Mouse (Mus musculus): ENCODE measurements around the gene Olfr1231. TPM values are rescaled to one million over a fixed set of nuclear protein-coding genes. Genes with fewer than 3 reads are reported as not detected.

Gene Olfr1231
- polyA plus RNA-seq (2015; fragmentation: Nextera tagmentation; extraction: Ambion mirVana) = not detected in 2 replicates

GRCm38 (mm10) chr2:89306974-89307373 lies at the start of gene Olfr1231:
Gene Olfr1231 (minus strand): TSS chr2:89307074.
- Histone ChIP-seq H3K9me3 (ENCODE audit: control insufficient read depth, low read length) (no peaks in the 10 kb centered on the region), H3K27ac (ENCODE audit: low read depth, low read length) (no peak within 1 kb of the TSS), H3K36me3 (ENCODE audit: control insufficient read depth, insufficient read depth, low read length) (no peaks in the 10 kb centered on the region), H3K4me3 (ENCODE audit: low read length) (no peak within 1 kb of the TSS), H3K9ac (ENCODE audit: low read depth, low read length) (no peak within 1 kb of the TSS), H3K27me3 (replicated peaks; ENCODE audit: control insufficient read depth, insufficient read depth, low read length) (no peaks in the 10 kb centered on the region), H3K4me2 (ENCODE audit: low read length) (no peak within 1 kb of the TSS), H3K4me1 (ENCODE audit: control insufficient read depth, insufficient read depth, low read depth, low read length) (no peaks in the 10 kb centered on the region)
- ATAC-seq = no peak
- 70% methylated on average over 2 of the region's 2 CpGs for WGBS

- no peak for ATAC-seq
These were observed 35.4 kb upstream of the Olfr1231 start, which contains the start of gene Olfr1233 for GRCm38 (mm10) chr2:89342298-89342697. Gene Olfr1233 (minus strand): TSS chr2:89342398.

DNA sequence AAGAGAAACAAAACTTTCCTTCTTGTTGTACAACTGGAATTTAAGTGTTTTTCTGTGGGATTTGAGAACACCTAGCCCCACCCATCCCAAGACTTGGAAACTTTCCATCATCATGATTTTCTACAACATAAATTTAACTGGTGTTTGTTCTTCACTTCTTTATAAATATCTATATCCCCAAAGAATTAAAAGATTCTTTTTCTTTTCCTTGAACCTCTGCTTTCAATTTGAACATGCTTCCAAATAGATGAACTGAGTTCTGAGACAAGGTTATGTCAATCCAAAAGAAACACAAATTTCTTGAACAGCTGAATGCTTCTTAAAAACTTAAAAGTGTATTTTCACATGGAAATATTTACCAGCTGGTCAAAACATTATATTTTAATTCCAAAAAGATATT lies 22.7 kb upstream of the Olfr1231 start, which contains the start of gene Olfr1232:
Gene Olfr1232, minus strand, starts transcription at position 101 of the 400 bp plus-strand sequence.
- H3K4me1 ChIP-seq (ENCODE audit: control insufficient read depth, insufficient read depth, low read depth, low read length) = no peaks in the 10 kb centered on the region
- H3K36me3 ChIP-seq (ENCODE audit: control insufficient read depth, insufficient read depth, low read length) = no peaks in the 10 kb centered on the region
- no peaks in the 10 kb centered on the region for H3K27me3 ChIP-seq (replicated peaks; ENCODE audit: control insufficient read depth, insufficient read depth, low read length)
- H3K27ac ChIP-seq (ENCODE audit: low read depth, low read length) = no peak within 1 kb of the TSS
- H3K4me3 ChIP-seq (ENCODE audit: low read length) = no peak within 1 kb of the TSS
- H3K4me2 ChIP-seq (ENCODE audit: low read length) = no peak within 1 kb of the TSS
- no peak for ATAC-seq
- no peaks in the 10 kb centered on the region for H3K9me3 ChIP-seq (ENCODE audit: control insufficient read depth, low read length)
- no peak within 1 kb of the TSS for H3K9ac ChIP-seq (ENCODE audit: low read depth, low read length)

More at GRCm38 (mm10) chr2:89342298-89342697, 35.4 kb upstream of the Olfr1231 start, which contains the start of gene Olfr1233:
- no peak within 1 kb of the TSS for H3K4me2 ChIP-seq (ENCODE audit: low read length)
- no peaks in the 10 kb centered on the region for H3K4me1 ChIP-seq (ENCODE audit: control insufficient read depth, insufficient read depth, low read depth, low read length)
- H3K36me3 ChIP-seq (ENCODE audit: control insufficient read depth, insufficient read depth, low read length) = no peaks in the 10 kb centered on the region
- H3K9ac ChIP-seq (ENCODE audit: low read depth, low read length) = no peak within 1 kb of the TSS
- no peak within 1 kb of the TSS for H3K27ac ChIP-seq (ENCODE audit: low read depth, low read length)
- no peaks in the 10 kb centered on the region for H3K9me3 ChIP-seq (ENCODE audit: control insufficient read depth, low read length)
- H3K4me3 ChIP-seq (ENCODE audit: low read length) = no peak within 1 kb of the TSS
- H3K27me3 ChIP-seq (replicated peaks; ENCODE audit: control insufficient read depth, insufficient read depth, low read length) = no peaks in the 10 kb centered on the region

GRCm38 (mm10) chr2:89297168-89297567 lies 9.7 kb downstream of the Olfr1231 start, which contains the start of gene Olfr1230:
Gene Olfr1230 (minus strand): TSS chr2:89297268.
- no peak within 1 kb of the TSS for H3K9ac ChIP-seq (ENCODE audit: low read depth, low read length)
- no peaks in the 10 kb centered on the region for H3K4me1 ChIP-seq (ENCODE audit: control insufficient read depth, insufficient read depth, low read depth, low read length)
- no peak within 1 kb of the TSS for H3K4me3 ChIP-seq (ENCODE audit: low read length)
- H3K4me2 ChIP-seq (ENCODE audit: low read length) = no peak within 1 kb of the TSS
- no peaks in the 10 kb centered on the region for H3K9me3 ChIP-seq (ENCODE audit: control insufficient read depth, low read length)
- no peaks in the 10 kb centered on the region for H3K27me3 ChIP-seq (replicated peaks; ENCODE audit: control insufficient read depth, insufficient read depth, low read length)
- 85% methylated on average over 1 of the region's 1 CpGs for WGBS
- no peak within 1 kb of the TSS for H3K27ac ChIP-seq (ENCODE audit: low read depth, low read length)
- no peaks in the 10 kb centered on the region for H3K36me3 ChIP-seq (ENCODE audit: control insufficient read depth, insufficient read depth, low read length)
- ATAC-seq = no peak

DNA sequence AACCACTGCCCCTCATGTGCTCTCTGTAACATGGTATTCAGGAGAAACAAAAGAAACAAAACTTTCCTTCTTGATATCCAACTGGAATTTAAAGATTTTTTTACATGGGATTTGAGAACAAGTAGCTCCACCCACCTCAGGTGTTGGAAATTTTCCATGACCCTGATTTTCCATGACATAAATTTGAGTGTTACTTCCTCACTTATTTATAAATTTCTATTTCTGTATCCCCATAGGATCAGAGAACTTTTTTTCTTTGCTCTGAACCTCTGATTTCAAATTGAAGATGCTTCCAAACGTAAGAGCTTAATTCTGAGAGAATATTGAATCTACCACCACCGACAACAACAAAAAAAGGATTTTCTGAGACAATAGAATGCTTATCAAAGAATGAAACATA lies 19.0 kb downstream of the Olfr1231 start, which contains the start of gene Olfr1229:
Gene Olfr1229, minus strand, starts transcription at position 101 of the 400 bp plus-strand sequence.
- no peak for ATAC-seq
- Histone ChIP-seq H3K36me3 (ENCODE audit: control insufficient read depth, insufficient read depth, low read length) (no peaks in the 10 kb centered on the region), H3K4me1 (ENCODE audit: control insufficient read depth, insufficient read depth, low read depth, low read length) (no peaks in the 10 kb centered on the region), H3K9ac (ENCODE audit: low read depth, low read length) (no peak within 1 kb of the TSS), H3K27me3 (replicated peaks; ENCODE audit: control insufficient read depth, insufficient read depth, low read length) (no peaks in the 10 kb centered on the region), H3K4me3 (ENCODE audit: low read length) (no peak within 1 kb of the TSS), H3K27ac (ENCODE audit: low read depth, low read length) (no peak within 1 kb of the TSS), H3K4me2 (ENCODE audit: low read length) (no peak within 1 kb of the TSS), H3K9me3 (ENCODE audit: control insufficient read depth, low read length) (no peaks in the 10 kb centered on the region)
- WGBS = 84% methylated on average over 2 of the region's 2 CpGs

GRCm38 (mm10) chr2:89253962-89254361 lies 52.9 kb downstream of the Olfr1231 start, which contains the start of gene Olfr1228:
Gene Olfr1228 (minus strand): TSS chr2:89254062.
- Histone ChIP-seq H3K36me3 (ENCODE audit: control insufficient read depth, insufficient read depth, low read length) (no peaks in the 10 kb centered on the region), H3K27me3 (replicated peaks; ENCODE audit: control insufficient read depth, insufficient read depth, low read length) (no peaks in the 10 kb centered on the region), H3K4me3 (ENCODE audit: low read length) (no peak within 1 kb of the TSS), H3K4me2 (ENCODE audit: low read length) (no peak within 1 kb of the TSS), H3K9ac (ENCODE audit: low read depth, low read length) (no peak within 1 kb of the TSS), H3K27ac (ENCODE audit: low read depth, low read length) (no peak within 1 kb of the TSS), H3K9me3 (ENCODE audit: control insufficient read depth, low read length) (no peaks in the 10 kb centered on the region), H3K4me1 (ENCODE audit: control insufficient read depth, insufficient read depth, low read depth, low read length) (no peaks in the 10 kb centered on the region)
- ATAC-seq = no peak

Other genes with a start within 250 kb of the Olfr1231 start
- gene Olfr1218, start 245.9 kb downstream of the Olfr1231 start, polyA plus RNA-seq (2015; fragmentation: Nextera tagmentation; extraction: Ambion mirVana) = not detected in 2 replicates
- not detected in 2 replicates for gene Olfr1219, start 223.6 kb downstream of the Olfr1231 start, polyA plus RNA-seq (2015; fragmentation: Nextera tagmentation; extraction: Ambion mirVana)
- gene Olfr1220, start 200.2 kb downstream of the Olfr1231 start, polyA plus RNA-seq (2015; fragmentation: Nextera tagmentation; extraction: Ambion mirVana) = not detected in 2 replicates
- not detected in 2 replicates for gene Olfr1221, start 189.8 kb downstream of the Olfr1231 start, polyA plus RNA-seq (2015; fragmentation: Nextera tagmentation; extraction: Ambion mirVana)
- gene Olfr1222, start 174.0 kb downstream of the Olfr1231 start, polyA plus RNA-seq (2015; fragmentation: Nextera tagmentation; extraction: Ambion mirVana) = not detected in 2 replicates
- gene Olfr1223, start 155.5 kb downstream of the Olfr1231 start, polyA plus RNA-seq (2015; fragmentation: Nextera tagmentation; extraction: Ambion mirVana) = not detected in 2 replicates
- gene Olfr1224-ps1, start 143.0 kb downstream of the Olfr1231 start, polyA plus RNA-seq (2015; fragmentation: Nextera tagmentation; extraction: Ambion mirVana) = not detected in 2 replicates
- gene Olfr1225, start 132.4 kb downstream of the Olfr1231 start, polyA plus RNA-seq (2015; fragmentation: Nextera tagmentation; extraction: Ambion mirVana) = not detected in 2 replicates
- not detected in 2 replicates for gene Olfr1226, start 107.0 kb downstream of the Olfr1231 start, polyA plus RNA-seq (2015; fragmentation: Nextera tagmentation; extraction: Ambion mirVana)
- not detected in 2 replicates for gene Olfr1228, start 53.0 kb downstream of the Olfr1231 start, polyA plus RNA-seq (2015; fragmentation: Nextera tagmentation; extraction: Ambion mirVana)
- not detected in 2 replicates for gene Olfr1229, start 19.1 kb downstream of the Olfr1231 start, polyA plus RNA-seq (2015; fragmentation: Nextera tagmentation; extraction: Ambion mirVana)
- not detected in 2 replicates for gene Olfr1230, start 9.8 kb downstream of the Olfr1231 start, polyA plus RNA-seq (2015; fragmentation: Nextera tagmentation; extraction: Ambion mirVana)
- gene Olfr1232, start 22.6 kb upstream of the Olfr1231 start, polyA plus RNA-seq (2015; fragmentation: Nextera tagmentation; extraction: Ambion mirVana) = not detected in 2 replicates
- not detected in 2 replicates for gene Olfr1233, start 35.3 kb upstream of the Olfr1231 start, polyA plus RNA-seq (2015; fragmentation: Nextera tagmentation; extraction: Ambion mirVana)
- not detected in 2 replicates for gene Olfr1234, start 57.8 kb upstream of the Olfr1231 start, polyA plus RNA-seq (2015; fragmentation: Nextera tagmentation; extraction: Ambion mirVana)
- not detected in 2 replicates for gene Olfr1238, start 102.6 kb upstream of the Olfr1231 start, polyA plus RNA-seq (2015; fragmentation: Nextera tagmentation; extraction: Ambion mirVana)
- gene Olfr1239, start 113.3 kb upstream of the Olfr1231 start, polyA plus RNA-seq (2015; fragmentation: Nextera tagmentation; extraction: Ambion mirVana) = not detected in 2 replicates
- gene Olfr1240, start 135.9 kb upstream of the Olfr1231 start, polyA plus RNA-seq (2015; fragmentation: Nextera tagmentation; extraction: Ambion mirVana) = not detected in 2 replicates
- gene Olfr1241, start 180.1 kb upstream of the Olfr1231 start, polyA plus RNA-seq (2015; fragmentation: Nextera tagmentation; extraction: Ambion mirVana) = not detected in 2 replicates
- gene Olfr1242, start 191.3 kb upstream of the Olfr1231 start, polyA plus RNA-seq (2015; fragmentation: Nextera tagmentation; extraction: Ambion mirVana) = not detected in 2 replicates
- not detected in 2 replicates for gene Olfr1243, start 224.4 kb upstream of the Olfr1231 start, polyA plus RNA-seq (2015; fragmentation: Nextera tagmentation; extraction: Ambion mirVana)

Measured in hindbrain, embryonic 16.5 days (tissue).